Comparison of ENCODE assay signal across 18 mouse cellular contexts in genomic region chr10:122005560-122005959, GRCm38 (mm10). TPM values are rescaled to one million over a fixed set of nuclear protein-coding genes. Genes with fewer than 3 reads are reported as not detected.
DNase-seq lines count a peak whose midpoint lies in the region; ATAC-seq and TF ChIP-seq lines count a peak whose summit lies in the region.
"Had no signal": no experiment of that assay in that cellular context is flagged by ENCODE, and none has a peak within 500 bp of the region (broad histone marks: within the 10 kb centered on the region; RNA-seq: fewer than 3 reads in every experiment).

No protein-coding gene starts in this region.

- no peak for TF ChIP-seq POLR2A in limb, embryonic 14.5 days (IDR thresholded peaks at IDR 0.05; ENCODE audit: borderline replicate concordance, extremely low read depth, insufficient read depth, insufficient read length)

- H3K9me3 ChIP-seq in heart, embryonic 15.5 days (replicated peaks): no peaks in the 10 kb centered on the region
- H3K9me3 ChIP-seq in limb, embryonic 14.5 days (ENCODE audit: control insufficient read depth, low read length): no peaks in the 10 kb centered on the region
- no peaks in the 10 kb centered on the region for H3K9me3 ChIP-seq in limb, embryonic 10.5 days (replicated peaks)
- H3K9me3 ChIP-seq: forebrain, embryonic 12.5 days had no signal

- H3K36me3 ChIP-seq in heart, embryonic 15.5 days: no peaks in the 10 kb centered on the region
- H3K36me3 ChIP-seq in limb, embryonic 14.5 days (ENCODE audit: control insufficient read depth, insufficient read depth, low read length): no peaks in the 10 kb centered on the region
- no peaks in the 10 kb centered on the region; the same call in 1 of the 2 replicates for H3K36me3 ChIP-seq in limb, embryonic 10.5 days
- H3K36me3 ChIP-seq: midbrain, embryonic 12.5 days had no signal

- no peak for ATAC-seq in heart, embryonic 15.5 days (replicated peaks; ENCODE audit: insufficient number of reproducible peaks, insufficient read depth, low FRiP score, low read depth)
- no peak for ATAC-seq in limb, embryonic 14.5 days (ENCODE audit: low FRiP score, low read depth)
- ATAC-seq in megakaryocyte-erythroid progenitor cell, adult 5-6 weeks (replicated peaks; ENCODE audit: low FRiP score, low TSS enrichment, poor library complexity, severe bottlenecking): peak; percentile 51; the same call in 1 of the 2 replicates

- H3K4me1 ChIP-seq in heart, embryonic 15.5 days (replicated peaks): peaks cover 49% of the 10 kb centered on the region
- H3K4me1 ChIP-seq in limb, embryonic 14.5 days (ENCODE audit: control insufficient read depth, insufficient read depth, low read length): peaks cover 14% of the 10 kb centered on the region
- H3K4me1 ChIP-seq in limb, embryonic 10.5 days: peaks cover 19% of the 10 kb centered on the region

- no peaks in the 10 kb centered on the region; the same call in 1 of the 2 replicates for H3K27me3 ChIP-seq in heart, embryonic 15.5 days
- H3K27me3 ChIP-seq in limb, embryonic 14.5 days (ENCODE audit: control insufficient read depth, insufficient read depth, low read length): no peaks in the 10 kb centered on the region
- no peaks in the 10 kb centered on the region for H3K27me3 ChIP-seq in limb, embryonic 10.5 days (ENCODE audit: low read depth, poor library complexity, severe bottlenecking)
- H3K27me3 ChIP-seq: forebrain, embryonic 12.5 days; midbrain, embryonic 12.5 days had no signal

- 17% methylated on average over 6 of the region's 6 CpGs for WGBS in heart, embryonic 15.5 days
- 59% methylated on average over 6 of the region's 6 CpGs for WGBS in limb, embryonic 14.5 days
- WGBS in limb, embryonic 10.5 days: 75% methylated on average over 6 of the region's 6 CpGs

- H3K4me3 ChIP-seq in heart, embryonic 15.5 days: no peak overlapping the region
- no peak overlapping the region for H3K4me3 ChIP-seq in limb, embryonic 14.5 days (replicated peaks; ENCODE audit: low read length)
- no peak overlapping the region for H3K4me3 ChIP-seq in limb, embryonic 10.5 days
- H3K4me3 ChIP-seq: forebrain, embryonic 12.5 days; midbrain, embryonic 12.5 days; myocyte had no signal

- H3K4me2 ChIP-seq in heart, embryonic 15.5 days: no peak overlapping the region
- no peak overlapping the region for H3K4me2 ChIP-seq in limb, embryonic 14.5 days (replicated peaks; ENCODE audit: low read depth, low read length, severe bottlenecking)
- H3K4me2 ChIP-seq: forebrain, embryonic 12.5 days; liver, embryonic 11.5 days; midbrain, embryonic 12.5 days had no signal

- no peak overlapping the region for H3K9ac ChIP-seq in heart, embryonic 15.5 days
- no peak overlapping the region for H3K9ac ChIP-seq in limb, embryonic 14.5 days (ENCODE audit: low read depth, low read length, severe bottlenecking)
- H3K9ac ChIP-seq: forebrain, embryonic 12.5 days; midbrain, embryonic 12.5 days had no signal

- H3K27ac ChIP-seq in heart, embryonic 15.5 days: 0 out of 2 replicates have a peak overlapping the region, but pooled peaks have one; percentile 69
- no peak overlapping the region for H3K27ac ChIP-seq in limb, embryonic 14.5 days (replicated peaks; ENCODE audit: low read depth, low read length)
- H3K27ac ChIP-seq in limb, embryonic 10.5 days: no peak overlapping the region
- H3K27ac ChIP-seq: forebrain, embryonic 12.5 days; midbrain, embryonic 12.5 days had no signal

- peak; percentile 27 to 40 for DNase-seq in cerebellum, postnatal 10 days
- DNase-seq in cerebellum, postnatal 14 days: no peak
- DNase-seq in heart, adult 9 months (ENCODE audit: low spot score in 2 of 2): no peak
- DNase-seq in limb, embryonic 14.5 days (ENCODE audit: low spot score): peak; percentile 36
- DNase-seq in limb, embryonic 10.5 days (ENCODE audit: low spot score): no peak
- DNase-seq in spleen, postnatal 4 days (ENCODE audit: low spot score in 2 of 2): no peak
- DNase-seq: cerebellum, adult 9-11 months; kidney, adult 18-20 months; kidney, postnatal 4 days; retina, postnatal 1 day; thymus, adult 18-20 months had no signal

RNA-seq across cellular contexts. Expression of gene Srgap1, which starts 41.6 kb away (rescaled TPM):
- polyA plus RNA-seq in heart, embryonic 15.5 days (2015; fragmentation: Nextera tagmentation; extraction: Ambion mirVana): 7.1 and 7.6 TPM in 2 replicates
- polyA plus RNA-seq in limb, embryonic 14.5 days (2012; rRNA removed): 18.2 and 21.4 TPM in 2 replicates
- 9.6 and 13.3 TPM in 2 replicates for polyA plus RNA-seq in limb, embryonic 14.5 days (2014; fragmentation: Nextera tagmentation; extraction: Ambion mirVana)
- polyA plus RNA-seq in limb, embryonic 10.5 days (2016; fragmentation: Nextera tagmentation; extraction: Ambion mirVana): 5.4 and 6.6 TPM in 2 replicates
- total RNA-seq in megakaryocyte-erythroid progenitor cell, adult 5-6 weeks (2014; fragmentation: Nextera tagmentation): 0.07 and 0.84 TPM in 2 replicates
- not detected in 2 replicates for total RNA-seq in megakaryocyte-erythroid progenitor cell, adult 5-6 weeks (2017)
- total RNA-seq: MEL had no signal

Comparison
In these comparisons a context has a peak if more than half of its experiments do, and no peak if none do; other contexts are left out.
1. DNase-seq: peak in cerebellum, postnatal 10 days (2 of 2) and limb, embryonic 14.5 days (single experiment); none in cerebellum, postnatal 14 days (0 of 2), heart, adult 9 months (0 of 2), limb, embryonic 10.5 days (single experiment) and spleen, postnatal 4 days (0 of 2).